Mouse (Mus musculus): Measurements from ENCODE around the gene Retreg1. TPM values are rescaled to one million over a fixed set of nuclear protein-coding genes. Genes with fewer than 3 reads are reported as not detected.

Retreg1 gene
- total RNA-seq, 2 experiments from 2014 or later, result 294 to 314 TPM

DNA sequence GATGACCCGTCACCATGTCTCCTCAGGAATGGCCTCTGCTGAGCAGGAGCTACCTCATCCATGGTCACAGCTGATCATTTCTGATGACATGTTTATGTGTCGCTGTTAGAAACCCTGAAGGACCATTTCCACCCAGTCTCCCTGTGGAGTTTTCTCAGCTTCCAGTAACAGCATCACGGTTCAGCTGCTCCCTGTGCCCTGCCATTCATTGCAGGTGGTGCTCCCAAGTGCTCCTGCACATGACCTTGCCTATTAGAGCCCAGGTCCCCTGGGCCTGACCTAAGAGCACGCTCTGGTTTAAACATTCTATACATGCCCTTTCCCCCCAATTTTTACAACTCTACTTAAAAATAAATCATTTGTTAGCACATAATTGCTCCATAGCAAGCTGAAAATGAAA lies 169.9 kb downstream of the Retreg1 start:
- DNase-seq, result no peak

DNA sequence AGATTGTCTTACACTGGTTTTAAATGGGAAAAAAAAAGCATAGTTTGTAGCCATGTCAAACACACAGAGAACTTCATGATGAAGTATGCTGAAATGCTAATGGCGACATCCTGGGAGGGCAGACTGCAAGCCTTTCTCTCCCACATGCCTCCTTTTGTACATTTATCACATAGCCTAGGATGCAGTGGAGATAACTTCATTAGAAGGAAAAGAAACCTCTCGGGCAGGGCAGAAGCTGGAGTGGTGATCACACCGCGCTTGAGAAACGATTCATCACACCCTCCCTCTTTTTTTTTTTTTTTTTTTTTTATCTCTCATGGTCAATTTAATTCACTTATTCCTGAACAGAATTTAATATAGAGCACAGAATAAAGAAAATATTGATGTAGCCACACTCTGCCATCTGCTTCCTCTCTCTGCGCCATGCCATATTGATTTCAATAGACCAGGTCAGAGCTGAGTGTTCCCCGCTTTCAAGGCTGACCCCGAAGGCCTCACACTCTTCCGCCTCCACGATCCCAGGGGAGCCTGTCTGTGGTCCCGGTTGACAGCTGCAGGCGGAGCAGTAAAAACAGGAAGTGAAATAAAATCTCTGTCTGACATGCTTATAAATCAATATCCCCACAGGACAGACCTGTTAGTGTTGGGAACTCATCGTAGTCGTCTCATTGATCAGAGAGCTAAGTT lies 173.1 kb downstream of the Retreg1 start:
- DNase-seq, result peak; percentile 21 to 59

- DNase-seq, result no peak
These were observed 178.7 kb downstream of the Retreg1 start for GRCm38 (mm10) chr15:26021721-26022120.

DNA sequence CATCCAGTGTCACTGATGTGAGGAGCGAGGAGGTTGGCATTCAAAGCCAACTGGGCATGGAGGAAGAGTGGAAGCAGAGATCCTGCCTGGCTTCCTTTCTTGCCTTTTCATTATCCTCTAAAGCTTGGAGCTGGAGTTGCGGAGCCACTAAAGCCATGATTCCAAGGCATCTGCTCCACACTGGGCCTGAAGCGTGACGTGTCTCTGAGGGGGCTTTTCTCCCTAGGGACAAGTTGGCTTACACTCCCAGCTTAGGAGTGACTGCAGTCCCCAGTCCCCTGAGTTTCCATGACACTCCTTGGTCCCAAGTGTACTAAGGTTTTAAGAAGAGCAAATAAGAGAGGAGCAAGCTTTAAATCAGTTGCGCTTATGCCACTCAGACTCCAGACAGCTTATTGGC lies 179.7 kb downstream of the Retreg1 start:
- no peak for DNase-seq

Small RNAs within 50 kb of the gene (microRNA-seq; reads per million reads assigned to microRNA genes)
- 6.8 to 8.9 reads per million in 2 experiments for gene Mir7212

Other genes starting within 250 kb of the Retreg1 start
- gene Myo10, start 220.7 kb upstream of the Retreg1 start, total RNA-seq (2021), result 10 to 100 TPM; 56.9 to 65.1 TPM
- gene Zfp622, start 141.2 kb downstream of the Retreg1 start, total RNA-seq (2021), result 10 to 100 TPM; 26.7 to 27.6 TPM